Mouse (Mus musculus) hindbrain, embryonic 10.5 days (tissue): ENCODE measurements around the gene St6galnac6. TPM values are rescaled to one million over a fixed set of nuclear protein-coding genes. Genes with fewer than 3 reads are reported as not detected.
A peak's percentile ranks its signal among the peaks of the same experiment; 100 is the strongest.

Source experiments
- DNase-seq: peaks from one replicate; pipeline ENCODE4 v3.0.0-alpha.2; 2017; ENCODE audit warnings: low spot score
- H3K27ac ChIP-seq: fragments of 300-500 bp; sonication (generic); 2 replicates; pipeline ENCODE4 v1.5.1; 2016; ENCODE audit warnings: mild to moderate bottlenecking, moderate library complexity
- H3K27me3 ChIP-seq: fragments of 300-500 bp; sonication (generic); 2 replicates; pipeline ENCODE4 v1.6.1; 2016; ENCODE audit warnings: mild to moderate bottlenecking; ENCODE audit not compliant: poor library complexity, insufficient read depth, severe bottlenecking
- H3K36me3 ChIP-seq: fragments of 300-500 bp; sonication (generic); 2 replicates; pipeline ENCODE4 v1.6.1; 2016; ENCODE audit warnings: mild to moderate bottlenecking, moderate library complexity
- H3K4me1 ChIP-seq: fragments of 300-500 bp; sonication (generic); replicated peaks from 2 replicates; pipeline ENCODE4 v1.6.1; 2016; ENCODE audit warnings: mild to moderate bottlenecking
- H3K4me3 ChIP-seq: fragments of 300-500 bp; sonication (generic); 2 replicates; pipeline ENCODE4 v1.5.1; 2016; ENCODE audit warnings: mild to moderate bottlenecking, moderate library complexity
- H3K9me3 ChIP-seq: fragments of 300-500 bp; sonication (generic); 2 replicates; pipeline ENCODE4 v1.6.1; 2016; ENCODE audit warnings: mild to moderate bottlenecking, moderate library complexity
- WGBS: fragments of 180-500 bp; shearing (Covaris S2); methylation state at CpG from one replicate; pipeline ENCODE4 v1.1.7; 2016; 5-methylcytosine and 5-hydroxymethylcytosine counted together
- polyA plus RNA-seq: library from polyadenylated mRNA; unstranded; fragments of >200 nt; fragmentation: Nextera tagmentation; extraction: Ambion mirVana; gene quantifications from 2 replicates; pipeline ENCODE4 v1.2.1, GENCODE M21; 2016

St6galnac6 gene
- polyA plus RNA-seq, 1 experiment from 2014 or later = 12.7 TPM

- 33% methylated on average over 18 of the region's 18 CpGs for whole genome bisulfite sequencing
- Histone ChIP-seq H3K4me3 (peak overlapping the region; percentile 81), H3K27ac (peak overlapping the region; percentile 59), H3K27me3 (peaks cover 11% of the 10 kb centered on the region; the same call in 1 of the 2 replicates), H3K9me3 (no peaks in the 10 kb centered on the region), H3K36me3 (peaks cover 14% of the 10 kb centered on the region), H3K4me1 (peaks cover 52% of the 10 kb centered on the region)
- no peak for DNase-seq
Measured at GRCm38 (mm10) chr2:32608778-32609435, 9.4 kb downstream of the St6galnac6 start.

GRCm38 (mm10) chr2:32610610-32611229 is 11.2 kb downstream of the St6galnac6 start:
- peaks cover 29% of the 10 kb centered on the region for H3K36me3 ChIP-seq
- 0 out of 2 replicates have a peak overlapping the region, but pooled peaks have one; percentile 59 for H3K27ac ChIP-seq
- H3K27me3 ChIP-seq = peaks cover 11% of the 10 kb centered on the region; the same call in 1 of the 2 replicates
- H3K4me3 ChIP-seq = peak overlapping the region; percentile 50
- WGBS = 19% methylated on average over 23 of the region's 23 CpGs
- no peaks in the 10 kb centered on the region for H3K9me3 ChIP-seq
- peak; percentile 30 for DNase-seq
- H3K4me1 ChIP-seq = peaks cover 52% of the 10 kb centered on the region

GRCm38 (mm10) chr2:32612274-32612673 is 12.8 kb downstream of the St6galnac6 start:
- no peak for DNase-seq
- Histone ChIP-seq H3K9me3 (peaks cover 1% of the 10 kb centered on the region; the same call in 1 of the 2 replicates), H3K27ac (no peak overlapping the region), H3K27me3 (peaks cover 11% of the 10 kb centered on the region; the same call in 1 of the 2 replicates), H3K4me3 (no peak overlapping the region), H3K36me3 (peaks cover 35% of the 10 kb centered on the region), H3K4me1 (peaks cover 43% of the 10 kb centered on the region)
- WGBS = 60% methylated on average over 26 of the region's 26 CpGs

GRCm38 (mm10) chr2:32617109-32617508 is 17.6 kb downstream of the St6galnac6 start:
- Histone ChIP-seq H3K27me3 (no peaks in the 10 kb centered on the region), H3K36me3 (peaks cover 49% of the 10 kb centered on the region), H3K4me3 (no peak overlapping the region), H3K27ac (no peak overlapping the region), H3K9me3 (peaks cover 5% of the 10 kb centered on the region; the same call in 1 of the 2 replicates), H3K4me1 (peaks cover 44% of the 10 kb centered on the region)
- no peak for DNase-seq
- WGBS = 94% methylated on average over 1 of the region's 1 CpGs

GRCm38 (mm10) chr2:32617601-32618000 is 18.1 kb downstream of the St6galnac6 start:
- Histone ChIP-seq H3K9me3 (peaks cover 5% of the 10 kb centered on the region; the same call in 1 of the 2 replicates), H3K27ac (no peak overlapping the region), H3K4me1 (peaks cover 40% of the 10 kb centered on the region), H3K27me3 (no peaks in the 10 kb centered on the region), H3K36me3 (peaks cover 44% of the 10 kb centered on the region), H3K4me3 (no peak overlapping the region)
- WGBS = 93% methylated on average over 4 of the region's 4 CpGs
- no peak for DNase-seq

GRCm38 (mm10) chr2:32618051-32618450 is 18.5 kb downstream of the St6galnac6 start:
- no peak for DNase-seq
- H3K27me3 ChIP-seq = no peaks in the 10 kb centered on the region
- no peak overlapping the region for H3K4me3 ChIP-seq
- H3K36me3 ChIP-seq = peaks cover 41% of the 10 kb centered on the region
- 75% methylated on average over 9 of the region's 9 CpGs for WGBS
- H3K9me3 ChIP-seq = peaks cover 5% of the 10 kb centered on the region; the same call in 1 of the 2 replicates
- H3K4me1 ChIP-seq = peaks cover 40% of the 10 kb centered on the region
- no peak overlapping the region for H3K27ac ChIP-seq

DNA sequence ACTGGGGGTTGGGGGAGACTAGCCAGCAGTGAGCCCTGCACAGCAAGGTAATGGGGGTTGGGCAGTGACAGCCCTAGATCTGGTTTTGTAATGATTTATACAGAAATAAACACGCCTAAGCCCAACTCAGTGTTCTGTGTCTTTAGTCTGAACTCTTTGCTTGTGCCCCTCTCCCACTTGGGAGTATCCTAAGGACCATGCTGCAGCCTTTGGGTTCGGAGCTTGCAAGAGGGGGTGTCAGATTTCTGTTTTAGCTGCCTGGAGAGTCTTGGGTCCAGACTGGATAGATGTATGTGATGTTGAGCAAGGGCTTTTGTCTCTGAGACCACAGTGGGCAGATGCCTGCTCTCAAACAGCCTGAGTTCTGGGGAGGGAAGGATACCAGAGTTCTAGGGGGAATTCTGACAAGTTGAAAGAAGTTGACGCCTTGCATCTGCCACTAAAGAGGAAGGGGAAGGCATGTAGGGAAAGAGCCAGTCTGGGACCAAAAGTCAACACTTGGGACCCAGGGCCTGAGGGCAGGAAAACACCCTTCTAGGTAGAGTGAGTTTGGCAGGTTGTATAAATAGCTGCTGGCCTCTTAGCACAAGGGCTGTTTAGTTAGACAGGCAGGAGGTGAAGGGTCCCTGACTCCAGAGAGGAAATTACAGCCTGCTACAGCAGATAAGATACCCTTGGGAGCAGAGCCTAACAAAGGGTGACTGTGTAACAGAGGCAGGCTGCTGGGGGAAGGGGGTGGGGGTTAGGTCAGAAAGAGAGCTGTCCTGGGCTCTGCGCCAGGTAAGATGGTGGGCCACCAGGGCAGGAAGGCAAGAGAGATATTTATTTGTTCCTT is 21.4 kb downstream of the St6galnac6 start:
- peaks cover 61% of the 10 kb centered on the region for H3K4me1 ChIP-seq
- peak; percentile 56 for DNase-seq
- peak overlapping the region; percentile 82 for H3K27ac ChIP-seq
- 0 out of 2 replicates have a peak overlapping the region, but pooled peaks have one; percentile 1 for H3K4me3 ChIP-seq
- H3K9me3 ChIP-seq = peaks cover 5% of the 10 kb centered on the region; the same call in 1 of the 2 replicates
- 35% methylated on average over 4 of the region's 4 CpGs for WGBS
- peaks cover 20% of the 10 kb centered on the region for H3K36me3 ChIP-seq
- H3K27me3 ChIP-seq = no peaks in the 10 kb centered on the region

DNA sequence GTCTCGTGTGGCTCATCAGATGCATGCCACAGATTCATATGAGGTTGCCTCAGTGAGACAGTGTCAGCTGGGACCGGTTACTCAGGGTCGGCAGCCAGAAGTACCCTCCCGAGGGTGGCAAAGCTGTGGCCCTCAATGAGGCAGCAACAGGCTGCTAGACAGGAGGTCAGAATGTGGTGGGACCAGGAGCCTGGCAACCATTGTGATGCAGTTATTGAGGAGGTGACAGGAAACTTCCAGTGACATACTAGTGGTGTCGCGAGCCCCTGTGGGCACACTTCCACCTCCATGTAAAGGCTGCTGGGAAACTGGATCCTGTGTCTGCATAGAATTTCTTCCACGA is 22.0 kb downstream of the St6galnac6 start, which contains the start of gene Ak1:
Gene Ak1 (plus strand): TSS at position 242 of the 343 bp plus-strand sequence.
- no peak for DNase-seq
- peaks cover 5% of the 10 kb centered on the region; the same call in 1 of the 2 replicates for H3K9me3 ChIP-seq
- H3K4me1 ChIP-seq = peaks cover 67% of the 10 kb centered on the region
- H3K4me3 ChIP-seq = 0 out of 2 replicates have a peak within 1 kb of the TSS, but pooled peaks have one; percentile 1
- 42% methylated on average over 7 of the region's 7 CpGs for WGBS
- H3K27me3 ChIP-seq = no peaks in the 10 kb centered on the region
- H3K36me3 ChIP-seq = peaks cover 20% of the 10 kb centered on the region
- peak within 1 kb of the TSS; percentile 82 for H3K27ac ChIP-seq

- Histone ChIP-seq H3K9me3 (no peaks in the 10 kb centered on the region), H3K27me3 (0 out of 2 replicates have a peak, but pooled peaks cover 6% of the 10 kb centered on the region), H3K4me1 (peaks cover 81% of the 10 kb centered on the region), H3K36me3 (no peaks in the 10 kb centered on the region), H3K27ac (peak overlapping the region; percentile 88), H3K4me3 (no peak overlapping the region)
- DNase-seq = no peak
- WGBS = 78% methylated on average over 5 of the region's 5 CpGs
Measured at GRCm38 (mm10) chr2:32624111-32624748, 24.7 kb downstream of the St6galnac6 start.

- Histone ChIP-seq H3K36me3 (no peaks in the 10 kb centered on the region), H3K4me3 (peak overlapping the region; percentile 43), H3K4me1 (peaks cover 81% of the 10 kb centered on the region), H3K27ac (peak overlapping the region; percentile 88), H3K27me3 (0 out of 2 replicates have a peak, but pooled peaks cover 6% of the 10 kb centered on the region), H3K9me3 (no peaks in the 10 kb centered on the region)
- 1% methylated on average over 13 of the region's 13 CpGs for WGBS
- peak; percentile 76 for DNase-seq
Measured at GRCm38 (mm10) chr2:32625212-32625872, 25.8 kb downstream of the St6galnac6 start.

- Histone ChIP-seq H3K4me3 (peak overlapping the region; percentile 43; the same call in 1 of the 2 replicates), H3K27ac (peak overlapping the region; percentile 88), H3K4me1 (peaks cover 81% of the 10 kb centered on the region), H3K36me3 (no peaks in the 10 kb centered on the region), H3K27me3 (0 out of 2 replicates have a peak, but pooled peaks cover 6% of the 10 kb centered on the region), H3K9me3 (no peaks in the 10 kb centered on the region)
- no peak for DNase-seq
- WGBS = 48% methylated on average over 5 of the region's 5 CpGs
Measured at GRCm38 (mm10) chr2:32625873-32626694, 26.6 kb downstream of the St6galnac6 start.
